Mouse (Mus musculus): ENCODE data around the gene Gm21319.
"Not testable (repeated sequence)": the region's sequence is repeated elsewhere in the genome, so short reads cannot be mapped to it uniquely, and the experiment has no call there.

Gene Gm21319

GRCm38 (mm10) chr12:87775655-87776054 is at the start of gene Gm21319:
Gm21319 (minus strand) TSS chr12:87775755.
- not testable (repeated sequence) for DNase-seq (ENCODE audit: low spot score)

- not testable (repeated sequence) for DNase-seq (ENCODE audit: low spot score)
These were observed 40.7 kb upstream of the Gm21319 start, which contains the start of gene BB287469 for GRCm38 (mm10) chr12:87816277-87816676. BB287469 (plus strand) TSS chr12:87816577.

- DNase-seq (ENCODE audit: low spot score) = not testable (repeated sequence)
These were observed 22.4 kb upstream of the Gm21319 start for GRCm38 (mm10) chr12:87797971-87798370.

GRCm38 (mm10) chr12:87795212-87795611 is 19.7 kb upstream of the Gm21319 start, which contains the start of gene Gm21936:
Gm21936 (plus strand) TSS chr12:87795512.
- DNase-seq (ENCODE audit: low spot score) = not testable (repeated sequence)
